Mouse (Mus musculus) cortical plate, adult 2 months (tissue): ENCODE results near the gene Uba52. TPM values are rescaled to one million over a fixed set of nuclear protein-coding genes. Genes with fewer than 3 reads are reported as not detected.

Source experiments
- H3K27ac ChIP-seq: fragments of 200-500 bp; 2 replicates; pipeline ENCODE4 v1.5.1; 2012; ENCODE audit warnings: low read length, control low read depth, inconsistent platforms; ENCODE audit not compliant: insufficient read depth
- H3K4me1 ChIP-seq: fragments of 200-500 bp; 2 replicates; pipeline ENCODE4 v1.6.1; 2011; ENCODE audit warnings: low read length; ENCODE audit not compliant: control insufficient read depth, insufficient read depth
- H3K4me3 ChIP-seq: fragments of 200-500 bp; 2 replicates; pipeline ENCODE4 v1.5.1; 2011; ENCODE audit warnings: mild to moderate bottlenecking, low read length, control low read depth; ENCODE audit not compliant: insufficient read depth
- CTCF ChIP-seq: fragments of 200-500 bp; IDR thresholded peaks from 2 replicates; pipeline ENCODE4 v1.5.1; 2011; ENCODE audit warnings: mild to moderate bottlenecking, control low read depth, low read length; ENCODE audit not compliant: insufficient read depth; ENCODE audit errors: extremely low read depth
- POLR2A ChIP-seq: fragments of 200-500 bp; IDR thresholded peaks from 2 replicates; pipeline ENCODE4 v1.6.1; 2011; ENCODE audit warnings: mild to moderate bottlenecking, low read length, control low read depth; ENCODE audit not compliant: insufficient read depth; ENCODE audit errors: extremely low read depth
- polyA plus RNA-seq: library from polyadenylated mRNA; depleted of rRNA; stranded (reverse); fragments of >200 nt; gene quantifications from 2 replicates; pipeline ENCODE4 v1.2.3, GENCODE M21; 2012

Gene Uba52
- polyA plus RNA-seq, 1 experiment = 851 TPM

- H3K4me1 ChIP-seq = no peaks in the 10 kb centered on the region
- no peak overlapping the region for H3K4me3 ChIP-seq
- TF ChIP-seq CTCF = no peak
- TF ChIP-seq POLR2A = no peak
- H3K27ac ChIP-seq = no peak overlapping the region
Measured at GRCm38 (mm10) chr8:70535701-70536100, 25.1 kb upstream of the Uba52 start.

DNA sequence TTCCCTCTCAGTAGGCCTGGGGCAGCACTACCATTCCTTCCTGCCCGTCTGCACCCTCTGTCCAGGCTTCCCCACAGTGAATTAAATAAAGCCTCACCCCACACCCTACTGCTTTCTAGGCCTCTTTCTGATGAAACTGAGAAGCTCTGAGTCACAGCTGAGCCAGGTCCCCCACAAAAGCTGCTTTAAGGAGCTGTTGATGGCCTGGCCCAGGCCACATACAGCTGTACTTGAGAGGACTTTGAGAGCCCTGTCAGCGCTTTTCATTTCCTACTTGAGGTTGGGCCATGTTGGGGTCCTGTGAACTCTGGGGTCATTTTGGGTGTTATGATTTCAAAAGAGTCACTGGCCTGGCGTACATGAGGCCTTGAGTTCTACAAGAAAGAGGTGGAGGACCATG lies 24.6 kb upstream of the Uba52 start:
- no peak overlapping the region for H3K27ac ChIP-seq
- TF ChIP-seq CTCF = no peak
- TF ChIP-seq POLR2A = no peak
- H3K4me1 ChIP-seq = no peaks in the 10 kb centered on the region
- H3K4me3 ChIP-seq = no peak overlapping the region

- Histone ChIP-seq H3K4me3 (no peak overlapping the region), H3K4me1 (peaks cover 2% of the 10 kb centered on the region; the same call in 1 of the 2 replicates), H3K27ac (no peak overlapping the region)
- TF ChIP-seq POLR2A = no peak
- no peak for TF ChIP-seq CTCF
Measured at GRCm38 (mm10) chr8:70534281-70534680, 23.7 kb upstream of the Uba52 start.

DNA sequence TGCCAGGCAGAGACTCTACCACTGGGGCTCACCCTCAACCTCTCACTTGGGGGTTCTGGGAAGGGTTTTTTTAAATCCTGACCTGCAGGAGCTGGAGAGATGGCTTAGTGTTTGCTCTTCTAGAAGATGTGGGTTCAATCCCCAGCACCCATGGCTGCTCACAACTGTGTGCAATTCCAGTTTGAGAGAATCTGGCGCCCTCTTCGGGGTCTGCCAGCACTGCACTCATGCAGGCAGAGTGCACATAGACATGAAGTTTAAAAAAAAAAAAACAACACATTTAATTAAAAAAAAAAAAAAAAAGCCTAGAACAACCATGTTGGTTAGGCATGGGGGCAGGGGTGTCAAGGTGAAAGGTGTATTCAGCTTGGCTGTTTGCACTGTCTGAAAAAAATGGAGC lies 19.7 kb upstream of the Uba52 start:
- TF ChIP-seq CTCF (no peak), POLR2A (no peak)
- H3K4me1 ChIP-seq = peaks cover 7% of the 10 kb centered on the region; the same call in 1 of the 2 replicates
- H3K4me3 ChIP-seq = no peak overlapping the region
- H3K27ac ChIP-seq = no peak overlapping the region

GRCm38 (mm10) chr8:70529741-70530161 lies 19.1 kb upstream of the Uba52 start:
- H3K4me1 ChIP-seq = peaks cover 7% of the 10 kb centered on the region; the same call in 1 of the 2 replicates
- no peak overlapping the region for H3K4me3 ChIP-seq
- TF ChIP-seq CTCF = no peak
- TF ChIP-seq POLR2A = no peak
- no peak overlapping the region for H3K27ac ChIP-seq

DNA sequence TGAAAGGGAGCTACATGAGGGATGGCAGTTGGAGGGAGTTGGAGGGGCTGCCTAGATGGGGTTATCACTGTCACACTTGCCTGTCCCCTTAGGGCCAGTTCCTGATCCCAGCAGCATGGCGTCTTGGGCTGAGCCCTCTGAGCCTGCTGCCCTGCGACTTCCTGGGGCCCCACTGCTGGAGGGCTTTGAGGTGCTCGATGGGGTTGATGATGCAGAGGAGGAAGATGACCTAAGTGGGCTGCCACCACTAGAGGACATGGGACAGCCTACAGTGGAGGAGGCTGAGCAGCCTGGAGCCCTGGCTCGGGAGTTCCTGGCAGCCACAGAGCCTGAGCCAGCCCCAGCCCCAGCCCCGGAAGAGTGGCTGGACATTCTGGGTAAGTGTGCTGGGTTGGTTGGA lies 18.7 kb upstream of the Uba52 start:
- no peak overlapping the region for H3K4me3 ChIP-seq
- no peak for TF ChIP-seq POLR2A
- TF ChIP-seq CTCF = no peak
- H3K4me1 ChIP-seq = peaks cover 7% of the 10 kb centered on the region; the same call in 1 of the 2 replicates
- H3K27ac ChIP-seq = no peak overlapping the region

- no peak for TF ChIP-seq CTCF
- TF ChIP-seq POLR2A = no peak
Measured at GRCm38 (mm10) chr8:70528182-70528797, 17.7 kb upstream of the Uba52 start.

GRCm38 (mm10) chr8:70527512-70528181 lies 17.0 kb upstream of the Uba52 start, which contains the start of the genes Fkbp8 and Kxd1:
Gene Fkbp8, plus strand, starts transcription at chr8:70527724.
Gene Kxd1, minus strand, starts transcription at chr8:70527956.
- H3K27ac ChIP-seq = peak within 1 kb of the TSS; percentile 69
- H3K4me3 ChIP-seq = peak within 1 kb of the TSS; percentile 57
- TF ChIP-seq POLR2A (peak; percentile 85), CTCF (no peak)

More at GRCm38 (mm10) chr8:70528182-70528797, 17.7 kb upstream of the Uba52 start:
- Histone ChIP-seq H3K4me1 (peaks cover 7% of the 10 kb centered on the region; the same call in 1 of the 2 replicates), H3K27ac (peak overlapping the region; percentile 69; the same call in 1 of the 2 replicates), H3K4me3 (peak overlapping the region; percentile 57)

DNA sequence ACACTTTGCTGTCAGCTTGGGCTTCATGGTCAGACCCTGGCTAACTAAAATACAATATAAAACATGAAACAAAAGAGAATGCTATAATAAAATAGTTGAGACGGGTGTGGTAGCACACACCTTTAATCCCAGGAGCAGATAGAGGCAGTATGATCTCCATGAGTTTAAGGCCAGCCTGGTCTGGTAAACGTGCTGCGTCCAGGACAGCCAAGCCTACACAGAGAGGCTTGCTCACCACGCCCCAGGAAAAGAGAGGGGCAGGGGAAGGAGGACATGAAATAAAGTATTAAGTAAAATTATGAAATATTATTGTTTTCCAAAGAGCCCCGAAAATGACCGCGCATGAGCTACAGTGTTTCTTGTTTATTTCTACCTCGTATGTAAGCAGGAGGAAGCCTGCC lies 16.5 kb upstream of the Uba52 start:
- Histone ChIP-seq H3K27ac (no peak overlapping the region), H3K4me1 (peaks cover 8% of the 10 kb centered on the region), H3K4me3 (peak overlapping the region; percentile 57)
- TF ChIP-seq CTCF = no peak
- TF ChIP-seq POLR2A = no peak

More at GRCm38 (mm10) chr8:70527512-70528181, 17.0 kb upstream of the Uba52 start, which contains the start of the genes Fkbp8 and Kxd1:
- H3K4me1 ChIP-seq = peaks cover 7% of the 10 kb centered on the region; the same call in 1 of the 2 replicates
